Mouse (Mus musculus) MEL (cell line): ENCODE data around the gene 1110059E24Rik. TPM values are rescaled to one million over a fixed set of nuclear protein-coding genes. Genes with fewer than 3 reads are reported as not detected.

ENCODE experiments used
- DNase-seq: peaks from one replicate; pipeline ENCODE4 v3.0.0; 2011; ENCODE audit warnings: low read depth, low spot score
- H3K27ac ChIP-seq: 2 replicates; pipeline ENCODE4 v1.5.1; 2012; ENCODE audit warnings: low read depth, mild to moderate bottlenecking, control low read depth, low read length, moderate library complexity; ENCODE audit not compliant: control insufficient read depth
- H3K27me3 ChIP-seq, 2 experiments: fragments of 150-350 bp in 1 of 2; sonication (generic) in 1 of 2; 2 replicates each; pipeline ENCODE4 v1.6.1; 2012; ENCODE audit warnings: low read length in 2 of 2, mild to moderate bottlenecking in 2 of 2, improper control_type of control experiment in 1 of 2, moderate library complexity in 1 of 2; ENCODE audit not compliant: insufficient read depth in 2 of 2, control insufficient read depth in 1 of 2
- H3K36me3 ChIP-seq, 2 experiments: 2 replicates each; pipeline ENCODE4 v1.6.1; 2012 to 2014; ENCODE audit warnings: low read length in 2 of 2, improper control_type of control experiment in 1 of 2, inconsistent platforms in 1 of 2, mild to moderate bottlenecking in 1 of 2; ENCODE audit not compliant: insufficient read depth in 2 of 2, control insufficient read depth in 1 of 2
- H3K4me1 ChIP-seq, 2 experiments: fragments of 150-350 bp in 1 of 2; sonication (generic) in 1 of 2; 2 replicates each; pipeline ENCODE4 v1.6.1; 2012; ENCODE audit warnings: low read length in 2 of 2, improper control_type of control experiment in 1 of 2, mild to moderate bottlenecking in 1 of 2; ENCODE audit not compliant: insufficient read depth in 2 of 2, control insufficient read depth in 1 of 2
- H3K4me3 ChIP-seq, 2 experiments: fragments of 150-350 bp in 1 of 2; sonication (generic) in 1 of 2; 2 replicates each; pipeline ENCODE4 v1.5.1; 2012; ENCODE audit warnings: low read depth in 2 of 2, low read length in 2 of 2, mild to moderate bottlenecking in 2 of 2, moderate library complexity in 2 of 2, control low read depth in 1 of 2, improper control_type of control experiment in 1 of 2; ENCODE audit not compliant: control insufficient read depth in 1 of 2, insufficient read depth in 1 of 2
- H3K79me2 ChIP-seq: 2 replicates; pipeline ENCODE4 v1.6.1; 2012; ENCODE audit warnings: mild to moderate bottlenecking, low read length, moderate library complexity; ENCODE audit not compliant: control insufficient read depth, poor library complexity, insufficient read depth
- H3K9ac ChIP-seq: 2 replicates; pipeline ENCODE4 v1.6.1; 2012; ENCODE audit warnings: low read depth, mild to moderate bottlenecking, control low read depth, low read length, moderate library complexity; ENCODE audit not compliant: control insufficient read depth, poor library complexity, severe bottlenecking
- H3K9me3 ChIP-seq: fragments of 150-350 bp; sonication (generic); replicated peaks from 2 replicates; pipeline ENCODE4 v1.6.1; 2012; ENCODE audit warnings: mild to moderate bottlenecking, low read length, improper control_type of control experiment, moderate library complexity; ENCODE audit not compliant: insufficient read depth
- BHLHE40 ChIP-seq: IDR thresholded peaks from 2 replicates; pipeline ENCODE4 v1.6.1; 2012; ENCODE audit warnings: low read depth, mild to moderate bottlenecking, inconsistent platforms, low read length, improper control_type of control experiment, borderline replicate concordance
- CHD1 ChIP-seq: IDR thresholded peaks from 2 replicates; pipeline ENCODE4 v1.6.1; 2012; ENCODE audit warnings: low read depth, mild to moderate bottlenecking, inconsistent platforms, low read length, improper control_type of control experiment
- CTCF ChIP-seq, 3 experiments: IDR thresholded peaks in 2 of 3; conservative IDR thresholded peaks in 1 of 3; 2 replicates each; pipeline ENCODE4 v1.5.1; 2011 to 2012; ENCODE audit warnings: low read length in 3 of 3, low read depth in 2 of 3, mild to moderate bottlenecking in 2 of 3, improper control_type of control experiment in 1 of 3, inconsistent platforms in 1 of 3, mixed read lengths in 1 of 3, moderate library complexity in 1 of 3; ENCODE audit not compliant: control insufficient read depth in 1 of 3, insufficient read depth in 1 of 3, poor library complexity in 1 of 3, severe bottlenecking in 1 of 3
- E2F4 ChIP-seq: IDR thresholded peaks from 2 replicates; pipeline ENCODE4 v1.6.1; 2011; ENCODE audit warnings: low read depth, low read length, improper control_type of control experiment, borderline replicate concordance
- ELF1 ChIP-seq: IDR thresholded peaks from 2 replicates; pipeline ENCODE4 v1.6.1; 2014; ENCODE audit warnings: low read depth, mild to moderate bottlenecking, inconsistent platforms, low read length, improper control_type of control experiment, moderate library complexity
- GATA1 ChIP-seq: IDR thresholded peaks from 2 replicates; pipeline ENCODE4 v1.6.1; 2011; ENCODE audit warnings: low read depth, low read length, improper control_type of control experiment
- KAT2A ChIP-seq: conservative IDR thresholded peaks from 2 replicates; pipeline ENCODE4 v1.6.1; 2012; ENCODE audit warnings: low read depth, low read length, improper control_type of control experiment, inconsistent platforms
- MAX ChIP-seq: IDR thresholded peaks from 2 replicates; pipeline ENCODE4 v1.6.1; 2011; ENCODE audit warnings: low read length, improper control_type of control experiment
- MAZ ChIP-seq: IDR thresholded peaks from 2 replicates; pipeline ENCODE4 v1.6.1; 2012; ENCODE audit warnings: low read depth, mild to moderate bottlenecking, inconsistent platforms, low read length, improper control_type of control experiment
- MEF2A ChIP-seq: IDR thresholded peaks from 2 replicates; pipeline ENCODE4 v1.6.1; 2014; ENCODE audit warnings: low read depth, mild to moderate bottlenecking, inconsistent platforms, low read length, improper control_type of control experiment; ENCODE audit not compliant: poor library complexity, insufficient replicate concordance, severe bottlenecking; ENCODE audit errors: extremely low read depth
- MXI1 ChIP-seq: IDR thresholded peaks from 2 replicates; pipeline ENCODE4 v1.6.1; 2011; ENCODE audit warnings: mild to moderate bottlenecking, low read depth, low read length, improper control_type of control experiment
- MYC ChIP-seq: IDR thresholded peaks from 2 replicates; pipeline ENCODE4 v1.6.1; 2011; ENCODE audit warnings: low read depth, mild to moderate bottlenecking, low read length, improper control_type of control experiment, moderate library complexity
- NELFE ChIP-seq: IDR thresholded peaks from 2 replicates; pipeline ENCODE4 v1.6.1; 2011; ENCODE audit warnings: low read depth, low read length, improper control_type of control experiment
- POLR2A ChIP-seq, 2 experiments: IDR thresholded peaks; 2 replicates each; pipeline ENCODE4 v1.6.1; 2011 to 2012; ENCODE audit warnings: low read length in 2 of 2, mild to moderate bottlenecking in 2 of 2, control low read depth in 1 of 2, improper control_type of control experiment in 1 of 2, low read depth in 1 of 2, moderate library complexity in 1 of 2; ENCODE audit not compliant: control insufficient read depth in 1 of 2, insufficient read depth in 1 of 2, poor library complexity in 1 of 2
- RAD21 ChIP-seq: IDR thresholded peaks from 2 replicates; pipeline ENCODE4 v1.6.1; 2011; ENCODE audit warnings: mild to moderate bottlenecking, low read depth, low read length, improper control_type of control experiment
- TAL1 ChIP-seq: IDR thresholded peaks from 2 replicates; pipeline ENCODE4 v1.6.1; 2012; ENCODE audit warnings: mild to moderate bottlenecking, inconsistent platforms, low read length, moderate library complexity, mixed read lengths
- TBP ChIP-seq: IDR thresholded peaks from 2 replicates; pipeline ENCODE4 v1.8.0; 2011; ENCODE audit warnings: low read depth, low read length, improper control_type of control experiment
- ZC3H11A ChIP-seq: IDR thresholded peaks from 2 replicates; pipeline ENCODE4 v1.6.1; 2012; ENCODE audit warnings: low read depth, mild to moderate bottlenecking, inconsistent platforms, low read length, improper control_type of control experiment
- ZNF384 ChIP-seq: IDR thresholded peaks from 2 replicates; pipeline ENCODE4 v1.6.1; 2012; ENCODE audit warnings: low read depth, mild to moderate bottlenecking, inconsistent platforms, low read length, improper control_type of control experiment
- polyA plus RNA-seq, 2 experiments: library from polyadenylated mRNA; stranded (reverse) in 1 of 2; unstranded in 1 of 2; fragments of >175 nt in 1 of 2; fragments of >200 nt in 1 of 2; gene quantifications; 2 replicates each; pipeline versions ENCODE4 v1.2.1 to v1.2.4; 2012; ENCODE audit warnings: low replicate concordance in 2 of 2, low read depth in 1 of 2; ENCODE audit not compliant: insufficient read length in 2 of 2, insufficient read depth in 1 of 2, missing spikeins in 1 of 2
- total RNA-seq: library from RNA; depleted of rRNA; stranded (reverse); fragments of 300-350 nt; gene quantifications from 2 replicates; pipeline ENCODE4 v1.2.3, GENCODE M21; 2012

The 1110059E24Rik gene
- total and polyA plus RNA-seq, 3 experiments = 17.2 to 20.0 TPM; not detected in 1

GRCm38 (mm10) chr19:21589888-21590287 lies 62.9 kb downstream of the 1110059E24Rik start:
- no peaks in the 10 kb centered on the region for H3K9me3 ChIP-seq
- no peak for DNase-seq

GRCm38 (mm10) chr19:21587593-21587992 lies 65.2 kb downstream of the 1110059E24Rik start:
- Histone ChIP-seq H3K9ac (no peak overlapping the region), H3K9me3 (no peaks in the 10 kb centered on the region), H3K4me1 (peaks cover 0 to 6% of the 10 kb centered on the region in 2 experiments; a peak in 2 of 4 replicates), H3K27ac (no peak overlapping the region), H3K4me3 (no peak overlapping the region), H3K27me3 (no peaks in the 10 kb centered on the region), H3K79me2 (no peaks in the 10 kb centered on the region), H3K36me3 (0 out of 4 replicates have a peak, but pooled peaks cover 0 to 2% of the 10 kb centered on the region in 2 experiments)
- no peak for TF ChIP-seq MXI1
- TF ChIP-seq MAX = no peak
- no peak for TF ChIP-seq CTCF (IDR thresholded peaks at IDR 0.05 in 2 of 3, conservative IDR thresholded peaks at IDR 0.05 in 1 of 3; ENCODE audit: control insufficient read depth in 1 of 3, insufficient read depth in 1 of 3, low read depth in 2 of 3, low read length in 3 of 3, poor library complexity in 1 of 3, severe bottlenecking in 1 of 3)
- no peak for TF ChIP-seq KAT2A
- no peak for TF ChIP-seq GATA1
- no peak for TF ChIP-seq NELFE
- TF ChIP-seq ZNF384 = no peak
- TF ChIP-seq E2F4 = no peak
- DNase-seq = no peak

More at GRCm38 (mm10) chr19:21589888-21590287, 62.9 kb downstream of the 1110059E24Rik start:
- Histone ChIP-seq H3K4me1 (no peaks in the 10 kb centered on the region), H3K79me2 (no peaks in the 10 kb centered on the region), H3K27me3 (no peaks in the 10 kb centered on the region), H3K27ac (no peak overlapping the region), H3K36me3 (no peaks in the 10 kb centered on the region), H3K4me3 (no peak overlapping the region), H3K9ac (no peak overlapping the region)
- TF ChIP-seq MYC (no peak), RAD21 (no peak), MAZ (no peak), CHD1 (no peak), POLR2A (IDR thresholded peaks at IDR 0.05; ENCODE audit: control insufficient read depth in 1 of 2, insufficient read depth in 1 of 2, low read depth in 1 of 2, low read length in 2 of 2, poor library complexity in 1 of 2) (no peak), ZC3H11A (no peak), TAL1 (no peak), BHLHE40 (no peak), MAX (no peak), CTCF (IDR thresholded peaks at IDR 0.05 in 2 of 3, conservative IDR thresholded peaks at IDR 0.05 in 1 of 3; ENCODE audit: control insufficient read depth in 1 of 3, insufficient read depth in 1 of 3, low read depth in 2 of 3, low read length in 3 of 3, poor library complexity in 1 of 3, severe bottlenecking in 1 of 3) (no peak), GATA1 (no peak), ELF1 (no peak), MEF2A (no peak), TBP (no peak)
